Mouse (Mus musculus): ENCODE data around the gene Ptpre. TPM values are rescaled to one million over a fixed set of nuclear protein-coding genes. Genes with fewer than 3 reads are reported as not detected.
"Not testable (repeated sequence)": the region's sequence is repeated elsewhere in the genome, so short reads cannot be mapped to it uniquely, and the experiment has no call there.

The Ptpre gene
- polyA plus RNA-seq, 1 experiment from 2014 or later, result 2.7 TPM

- Histone ChIP-seq H3K4me1 (ENCODE audit: control insufficient read depth, insufficient read depth, low read length) (no peaks in the 10 kb centered on the region), H3K4me2 (replicated peaks; ENCODE audit: low read depth, low read length) (no peak overlapping the region), H3K9ac (replicated peaks; ENCODE audit: low read depth, low read length) (no peak overlapping the region), H3K4me3 (ENCODE audit: low read depth, low read length) (no peak overlapping the region), H3K36me3 (ENCODE audit: control insufficient read depth, insufficient read depth, low read length) (peaks cover 78% of the 10 kb centered on the region), H3K9me3 (ENCODE audit: control insufficient read depth, low read depth, low read length) (no peaks in the 10 kb centered on the region), H3K27me3 (ENCODE audit: control insufficient read depth, insufficient read depth, low read length) (no peaks in the 10 kb centered on the region), H3K27ac (ENCODE audit: low read length) (no peak overlapping the region)
- WGBS, result 93% methylated on average over 5 of the region's 5 CpGs
- no peak for ATAC-seq (ENCODE audit: insufficient number of reproducible peaks, insufficient read depth, low FRiP score, low read depth)
Observed at GRCm38 (mm10) chr7:135694796-135695195, 157.5 kb downstream of the Ptpre start.

- Histone ChIP-seq H3K4me1 (ENCODE audit: control insufficient read depth, insufficient read depth, low read length) (no peaks in the 10 kb centered on the region), H3K4me2 (replicated peaks; ENCODE audit: low read depth, low read length) (no peak overlapping the region), H3K27ac (ENCODE audit: low read length) (no peak overlapping the region), H3K4me3 (ENCODE audit: low read depth, low read length) (no peak overlapping the region), H3K36me3 (ENCODE audit: control insufficient read depth, insufficient read depth, low read length) (peaks cover 87% of the 10 kb centered on the region), H3K9ac (replicated peaks; ENCODE audit: low read depth, low read length) (no peak overlapping the region), H3K9me3 (ENCODE audit: control insufficient read depth, low read depth, low read length) (no peaks in the 10 kb centered on the region), H3K27me3 (ENCODE audit: control insufficient read depth, insufficient read depth, low read length) (no peaks in the 10 kb centered on the region)
- ATAC-seq (ENCODE audit: insufficient number of reproducible peaks, insufficient read depth, low FRiP score, low read depth), result no peak
- WGBS, result 84% methylated on average over 4 of the region's 4 CpGs
Observed at GRCm38 (mm10) chr7:135696127-135696526, 158.8 kb downstream of the Ptpre start.

- H3K9me3 ChIP-seq (ENCODE audit: control insufficient read depth, low read depth, low read length), result not testable (repeated sequence)
- WGBS, result 82% methylated on average over 5 of the region's 5 CpGs
Observed at GRCm38 (mm10) chr7:135697021-135697740, 159.9 kb downstream of the Ptpre start.

GRCm38 (mm10) chr7:135698362-135698761 is 161.1 kb downstream of the Ptpre start:
- 96% methylated on average over 2 of the region's 2 CpGs for WGBS
- Histone ChIP-seq H3K27me3 (ENCODE audit: control insufficient read depth, insufficient read depth, low read length) (no peaks in the 10 kb centered on the region), H3K9ac (replicated peaks; ENCODE audit: low read depth, low read length) (no peak overlapping the region), H3K9me3 (ENCODE audit: control insufficient read depth, low read depth, low read length) (no peaks in the 10 kb centered on the region), H3K36me3 (ENCODE audit: control insufficient read depth, insufficient read depth, low read length) (peaks cover 84% of the 10 kb centered on the region), H3K4me1 (ENCODE audit: control insufficient read depth, insufficient read depth, low read length) (no peaks in the 10 kb centered on the region), H3K4me2 (replicated peaks; ENCODE audit: low read depth, low read length) (no peak overlapping the region), H3K27ac (ENCODE audit: low read length) (no peak overlapping the region), H3K4me3 (ENCODE audit: low read depth, low read length) (no peak overlapping the region)
- ATAC-seq (ENCODE audit: insufficient number of reproducible peaks, insufficient read depth, low FRiP score, low read depth), result no peak

More at GRCm38 (mm10) chr7:135697021-135697740, 159.9 kb downstream of the Ptpre start:
- H3K4me1 ChIP-seq (ENCODE audit: control insufficient read depth, insufficient read depth, low read length); H3K9ac ChIP-seq (replicated peaks; ENCODE audit: low read depth, low read length); ATAC-seq (ENCODE audit: insufficient number of reproducible peaks, insufficient read depth, low FRiP score, low read depth); H3K27ac ChIP-seq (ENCODE audit: low read length); H3K27me3 ChIP-seq (ENCODE audit: control insufficient read depth, insufficient read depth, low read length); H3K4me3 ChIP-seq (ENCODE audit: low read depth, low read length); H3K4me2 ChIP-seq (replicated peaks; ENCODE audit: low read depth, low read length): not testable (repeated sequence)
- peaks cover 87% of the 10 kb centered on the region for H3K36me3 ChIP-seq (ENCODE audit: control insufficient read depth, insufficient read depth, low read length)

GRCm38 (mm10) chr7:135699351-135699750 is 162.1 kb downstream of the Ptpre start:
- not testable (repeated sequence) for H3K4me3 ChIP-seq (ENCODE audit: low read depth, low read length); H3K27me3 ChIP-seq (ENCODE audit: control insufficient read depth, insufficient read depth, low read length); H3K9ac ChIP-seq (replicated peaks; ENCODE audit: low read depth, low read length); H3K4me2 ChIP-seq (replicated peaks; ENCODE audit: low read depth, low read length); ATAC-seq (ENCODE audit: insufficient number of reproducible peaks, insufficient read depth, low FRiP score, low read depth); H3K4me1 ChIP-seq (ENCODE audit: control insufficient read depth, insufficient read depth, low read length); H3K9me3 ChIP-seq (ENCODE audit: control insufficient read depth, low read depth, low read length); H3K27ac ChIP-seq (ENCODE audit: low read length)
- 71% methylated on average over 6 of the region's 6 CpGs for WGBS
- H3K36me3 ChIP-seq (ENCODE audit: control insufficient read depth, insufficient read depth, low read length), result peaks cover 85% of the 10 kb centered on the region

- no peak for ATAC-seq (ENCODE audit: insufficient number of reproducible peaks, insufficient read depth, low FRiP score, low read depth)
- Histone ChIP-seq H3K36me3 (ENCODE audit: control insufficient read depth, insufficient read depth, low read length) (peaks cover 84% of the 10 kb centered on the region), H3K9ac (replicated peaks; ENCODE audit: low read depth, low read length) (no peak overlapping the region), H3K4me1 (ENCODE audit: control insufficient read depth, insufficient read depth, low read length) (no peaks in the 10 kb centered on the region), H3K9me3 (ENCODE audit: control insufficient read depth, low read depth, low read length) (no peaks in the 10 kb centered on the region), H3K4me3 (ENCODE audit: low read depth, low read length) (no peak overlapping the region), H3K27me3 (ENCODE audit: control insufficient read depth, insufficient read depth, low read length) (no peaks in the 10 kb centered on the region), H3K27ac (ENCODE audit: low read length) (no peak overlapping the region), H3K4me2 (replicated peaks; ENCODE audit: low read depth, low read length) (no peak overlapping the region)
- 87% methylated on average over 9 of the region's 9 CpGs for WGBS
Observed at GRCm38 (mm10) chr7:135703600-135704148, 166.4 kb downstream of the Ptpre start.

- 92% methylated on average over 8 of the region's 8 CpGs for WGBS
- no peak overlapping the region for H3K27ac ChIP-seq (ENCODE audit: low read length)
- H3K9me3 ChIP-seq (ENCODE audit: control insufficient read depth, low read depth, low read length), result no peaks in the 10 kb centered on the region
- no peak overlapping the region for H3K4me2 ChIP-seq (replicated peaks; ENCODE audit: low read depth, low read length)
- H3K9ac ChIP-seq (replicated peaks; ENCODE audit: low read depth, low read length), result no peak overlapping the region
- H3K4me1 ChIP-seq (ENCODE audit: control insufficient read depth, insufficient read depth, low read length), result no peaks in the 10 kb centered on the region
- H3K27me3 ChIP-seq (ENCODE audit: control insufficient read depth, insufficient read depth, low read length), result no peaks in the 10 kb centered on the region
- peaks cover 85% of the 10 kb centered on the region for H3K36me3 ChIP-seq (ENCODE audit: control insufficient read depth, insufficient read depth, low read length)
- ATAC-seq (ENCODE audit: insufficient number of reproducible peaks, insufficient read depth, low FRiP score, low read depth), result no peak
- H3K4me3 ChIP-seq (ENCODE audit: low read depth, low read length), result no peak overlapping the region
Observed at GRCm38 (mm10) chr7:135704251-135704650, 167.0 kb downstream of the Ptpre start.

- Histone ChIP-seq H3K4me2 (replicated peaks; ENCODE audit: low read depth, low read length) (no peak overlapping the region), H3K36me3 (ENCODE audit: control insufficient read depth, insufficient read depth, low read length) (peaks cover 87% of the 10 kb centered on the region), H3K27me3 (ENCODE audit: control insufficient read depth, insufficient read depth, low read length) (no peaks in the 10 kb centered on the region), H3K27ac (ENCODE audit: low read length) (no peak overlapping the region), H3K4me3 (ENCODE audit: low read depth, low read length) (no peak overlapping the region), H3K9ac (replicated peaks; ENCODE audit: low read depth, low read length) (no peak overlapping the region), H3K4me1 (ENCODE audit: control insufficient read depth, insufficient read depth, low read length) (no peaks in the 10 kb centered on the region), H3K9me3 (ENCODE audit: control insufficient read depth, low read depth, low read length) (no peaks in the 10 kb centered on the region)
- WGBS, result 91% methylated on average over 1 of the region's 1 CpGs
- ATAC-seq (ENCODE audit: insufficient number of reproducible peaks, insufficient read depth, low FRiP score, low read depth), result no peak
Observed at GRCm38 (mm10) chr7:135705083-135705482, 167.8 kb downstream of the Ptpre start.
